10 mouse cellular contexts compared by ENCODE assay signal in genomic region chr9:83382775-83383174, GRCm38 (mm10). TPM values are rescaled to one million over a fixed set of nuclear protein-coding genes. Genes with fewer than 3 reads are reported as not detected.
DNase-seq lines count a peak whose midpoint lies in the region; ATAC-seq lines count a peak whose summit lies in the region.
"Had no signal": no experiment of that assay in that cellular context is flagged by ENCODE, and none has a peak within 500 bp of the region (broad histone marks: within the 10 kb centered on the region; RNA-seq: fewer than 3 reads in every experiment).

No protein-coding gene starts in this region.

- no peaks in the 10 kb centered on the region for H3K36me3 ChIP-seq in hindbrain, embryonic 10.5 days
- no peaks in the 10 kb centered on the region for H3K36me3 ChIP-seq in hindbrain, embryonic 12.5 days
- H3K36me3 ChIP-seq: hindbrain, embryonic 15.5 days; neural tube, embryonic 12.5 days had no signal

- ATAC-seq in hindbrain, embryonic 12.5 days (ENCODE audit: low FRiP score) = no peak

- H3K27me3 ChIP-seq in hindbrain, embryonic 10.5 days (ENCODE audit: insufficient read depth, poor library complexity, severe bottlenecking) = no peaks in the 10 kb centered on the region
- no peaks in the 10 kb centered on the region for H3K27me3 ChIP-seq in hindbrain, embryonic 12.5 days
- H3K27me3 ChIP-seq: hindbrain, embryonic 15.5 days; neural tube, embryonic 12.5 days had no signal

- no peaks in the 10 kb centered on the region for H3K9me3 ChIP-seq in hindbrain, embryonic 10.5 days
- H3K9me3 ChIP-seq in hindbrain, embryonic 12.5 days (replicated peaks) = no peaks in the 10 kb centered on the region
- H3K9me3 ChIP-seq: hindbrain, embryonic 15.5 days; neural tube, embryonic 12.5 days had no signal

- intact Hi-C loops in gastrocnemius, postnatal 14 days (cut with DNase I; ENCODE audit: low total_unique reads) = no loop called here

- H3K27ac ChIP-seq in hindbrain, embryonic 10.5 days = no peak overlapping the region
- no peak overlapping the region for H3K27ac ChIP-seq in hindbrain, embryonic 12.5 days
- H3K27ac ChIP-seq: hindbrain, embryonic 15.5 days; neural tube, embryonic 12.5 days had no signal

- H3K4me1 ChIP-seq in hindbrain, embryonic 10.5 days (replicated peaks) = no peaks in the 10 kb centered on the region
- no peaks in the 10 kb centered on the region for H3K4me1 ChIP-seq in hindbrain, embryonic 12.5 days
- H3K4me1 ChIP-seq: neural tube, embryonic 12.5 days had no signal

- DNase-seq in hindbrain, embryonic 10.5 days (ENCODE audit: low spot score) = peak; percentile 29
- DNase-seq in A20 (ENCODE audit: low read depth, low spot score) (peak; percentile 63), NIH3T3 (ENCODE audit: low read depth) (peak; percentile 36)
- peak; percentile 24 for DNase-seq in lung, postnatal 10 days
- no peak for DNase-seq in gastrocnemius, postnatal 14 days
- DNase-seq in ovary, postnatal 10 days (ENCODE audit: low spot score) = no peak
- no peak for DNase-seq in heart, adult 8-10 months (ENCODE audit: low spot score)

- no peak overlapping the region for H3K9ac ChIP-seq in hindbrain, embryonic 12.5 days
- H3K9ac ChIP-seq: hindbrain, embryonic 15.5 days; neural tube, embryonic 12.5 days had no signal

- H3K4me2 ChIP-seq in hindbrain, embryonic 12.5 days (replicated peaks) = no peak overlapping the region
- H3K4me2 ChIP-seq: hindbrain, embryonic 15.5 days; neural tube, embryonic 12.5 days had no signal

- WGBS in hindbrain, embryonic 10.5 days = 46% methylated on average over 3 of the region's 3 CpGs
- 59% methylated on average over 3 of the region's 3 CpGs for WGBS in hindbrain, embryonic 12.5 days

- no peak overlapping the region for H3K4me3 ChIP-seq in hindbrain, embryonic 10.5 days
- H3K4me3 ChIP-seq in hindbrain, embryonic 12.5 days = no peak overlapping the region
- H3K4me3 ChIP-seq: hindbrain, embryonic 15.5 days; neural tube, embryonic 12.5 days had no signal

RNA-seq across cellular contexts. Expression of gene Lca5, which starts 58.2 kb away (rescaled TPM):
- 19.2 and 20.1 TPM in 2 replicates for polyA plus RNA-seq in hindbrain, embryonic 10.5 days (2016; fragmentation: Nextera tagmentation; extraction: Ambion mirVana)
- 23.7 and 24.7 TPM in 2 replicates for polyA plus RNA-seq in hindbrain, embryonic 12.5 days (2016; fragmentation: Nextera tagmentation; extraction: Ambion mirVana)
- 1 to 10 TPM; 3.2 to 3.8 TPM for total RNA-seq in gastrocnemius, postnatal 14 days (2021)
- 1 to 10 TPM; 2.0 to 3.3 (median 2.6) TPM for total RNA-seq in heart, adult 8-10 months (2022)

Comparison
In these comparisons a context has a peak if more than half of its experiments do, and no peak if none do; other contexts are left out.
1. DNase-seq: peak in hindbrain, embryonic 10.5 days (single experiment), A20 (single experiment), NIH3T3 (single experiment) and lung, postnatal 10 days (single experiment); none in gastrocnemius, postnatal 14 days (single experiment), ovary, postnatal 10 days (single experiment) and heart, adult 8-10 months (single experiment).